Mouse (Mus musculus) heart, adult 2 months (tissue): Measurements from ENCODE around the gene Hdac9. TPM values are rescaled to one million over a fixed set of nuclear protein-coding genes. Genes with fewer than 3 reads are reported as not detected.

Experiments used
- DNase-seq, 2 experiments: peaks; one replicate each; pipeline ENCODE4 v3.0.0; 2021
- H3K27ac ChIP-seq: fragments of 200-600 bp; 2 replicates; pipeline ENCODE4 v1.8.1; 2022
- H3K27me3 ChIP-seq: fragments of 200-500 bp; 2 replicates; pipeline ENCODE4 v1.6.1; 2012; ENCODE audit warnings: mild to moderate bottlenecking, low read length, inconsistent platforms, mixed read lengths; ENCODE audit not compliant: control insufficient read depth, insufficient read depth
- H3K36me3 ChIP-seq: fragments of 200-500 bp; 2 replicates; pipeline ENCODE4 v1.6.1; 2012; ENCODE audit warnings: low read length, inconsistent platforms; ENCODE audit not compliant: control insufficient read depth, insufficient read depth
- H3K4me1 ChIP-seq: fragments of 200-500 bp; 2 replicates; pipeline ENCODE4 v1.6.1; 2011; ENCODE audit warnings: low read length; ENCODE audit not compliant: control insufficient read depth, insufficient read depth
- H3K4me3 ChIP-seq: fragments of 200-600 bp; 2 replicates; pipeline ENCODE4 v1.8.1; 2022
- H3K79me2 ChIP-seq: fragments of 200-500 bp; replicated peaks from 2 replicates; pipeline ENCODE4 v1.6.1; 2012; ENCODE audit warnings: mild to moderate bottlenecking, inconsistent platforms, low read length, moderate library complexity, mixed read lengths; ENCODE audit not compliant: control insufficient read depth, insufficient read depth
- H3K9ac ChIP-seq: fragments of 200-500 bp; 2 replicates; pipeline ENCODE4 v1.6.1; 2012; ENCODE audit warnings: low read depth, mild to moderate bottlenecking, control low read depth, inconsistent platforms, low read length, mixed read lengths
- CTCF ChIP-seq: fragments of 200-600 bp; IDR thresholded peaks from 2 replicates; pipeline ENCODE4 v1.8.1; 2022; ENCODE audit warnings: antibody characterized with exemption, mild to moderate bottlenecking, moderate library complexity
- EP300 ChIP-seq: fragments of 200-500 bp; IDR thresholded peaks from 2 replicates; pipeline ENCODE4 v1.6.1; 2011; ENCODE audit warnings: low read depth, low read length, control low read depth; ENCODE audit not compliant: insufficient read depth
- POLR2A ChIP-seq: fragments of 200-500 bp; IDR thresholded peaks from 2 replicates; pipeline ENCODE4 v1.6.1; 2011; ENCODE audit warnings: mild to moderate bottlenecking, low read depth, low read length, control low read depth; ENCODE audit not compliant: insufficient read depth
- WGBS: fragments of 180-500 bp; shearing (Covaris S2); methylation state at CpG from one replicate; pipeline ENCODE4 v1.1.7; 2018; 5-methylcytosine and 5-hydroxymethylcytosine counted together
- intact Hi-C: fragments of 180-260 bp; cut with DNase I; formaldehyde crosslinking; loops from one replicate; pipeline ENCODE4 v1.15.1; 2025
- polyA plus RNA-seq: library from polyadenylated mRNA; depleted of rRNA; stranded (reverse); fragments of >200 nt; gene quantifications from 2 replicates; pipeline ENCODE4 v1.2.3, GENCODE M21; 2012
- total RNA-seq, 2 experiments: library from RNA; stranded (reverse); gene quantifications; 2 replicates each; pipeline ENCODE4 v1.2.3; 2021

Gene Hdac9
- total and polyA plus RNA-seq, 3 experiments = 10.8 to 19.9 (median 18.8) TPM

GRCm38 (mm10) chr12:34776170-34776569 is 140.7 kb downstream of the Hdac9 start:
- Histone ChIP-seq H3K4me3 (no peak overlapping the region), H3K36me3 (no peaks in the 10 kb centered on the region), H3K27me3 (no peaks in the 10 kb centered on the region), H3K4me1 (no peaks in the 10 kb centered on the region), H3K27ac (no peak overlapping the region), H3K79me2 (no peaks in the 10 kb centered on the region), H3K9ac (no peak overlapping the region)
- intact Hi-C loops = no loop called here
- DNase-seq = no peak
- TF ChIP-seq EP300 = no peak
- no peak for TF ChIP-seq CTCF
- no peak for TF ChIP-seq POLR2A
- 67% methylated on average over 3 of the region's 3 CpGs for WGBS

- no peak for DNase-seq
- no peaks in the 10 kb centered on the region; the same call in 1 of the 2 replicates for H3K36me3 ChIP-seq
- no peak overlapping the region for H3K9ac ChIP-seq
- no peak overlapping the region for H3K27ac ChIP-seq
- TF ChIP-seq EP300 = no peak
- TF ChIP-seq POLR2A = no peak
- TF ChIP-seq CTCF = no peak
- no peaks in the 10 kb centered on the region for H3K27me3 ChIP-seq
- 93% methylated on average over 5 of the region's 5 CpGs for WGBS
- intact Hi-C loops = no loop called here
- no peaks in the 10 kb centered on the region for H3K4me1 ChIP-seq
- H3K79me2 ChIP-seq = no peaks in the 10 kb centered on the region
- H3K4me3 ChIP-seq = no peak overlapping the region
Measured at GRCm38 (mm10) chr12:34774071-34774470, 142.8 kb downstream of the Hdac9 start.

GRCm38 (mm10) chr12:34767226-34767775 is 149.6 kb downstream of the Hdac9 start:
- Histone ChIP-seq H3K9ac (no peak overlapping the region), H3K36me3 (no peaks in the 10 kb centered on the region; the same call in 1 of the 2 replicates), H3K27ac (no peak overlapping the region), H3K79me2 (no peaks in the 10 kb centered on the region), H3K4me1 (peaks cover 1% of the 10 kb centered on the region; the same call in 1 of the 2 replicates), H3K4me3 (no peak overlapping the region), H3K27me3 (no peaks in the 10 kb centered on the region)
- DNase-seq = no peak
- intact Hi-C loops = no loop called here
- TF ChIP-seq EP300 (no peak), CTCF (no peak), POLR2A (no peak)
- 92% methylated on average over 6 of the region's 6 CpGs for WGBS

- Histone ChIP-seq H3K27me3 (no peaks in the 10 kb centered on the region), H3K4me3 (no peak overlapping the region), H3K4me1 (no peaks in the 10 kb centered on the region), H3K36me3 (no peaks in the 10 kb centered on the region), H3K9ac (no peak overlapping the region), H3K79me2 (no peaks in the 10 kb centered on the region), H3K27ac (no peak overlapping the region)
- TF ChIP-seq CTCF (no peak), POLR2A (no peak)
- intact Hi-C loops = no loop called here
- no peak for DNase-seq
- WGBS = 73% methylated on average over 2 of the region's 2 CpGs
Measured at GRCm38 (mm10) chr12:34747266-34747665, 169.6 kb downstream of the Hdac9 start.

- DNase-seq = no peak
- H3K27ac ChIP-seq = no peak overlapping the region
- intact Hi-C loops = no loop called here
Measured at GRCm38 (mm10) chr12:34725204-34725603, 191.7 kb downstream of the Hdac9 start.

GRCm38 (mm10) chr12:34724274-34724673 is 192.6 kb downstream of the Hdac9 start:
- DNase-seq = no peak
- Histone ChIP-seq H3K9ac (no peak overlapping the region), H3K27me3 (no peaks in the 10 kb centered on the region)

More at GRCm38 (mm10) chr12:34725204-34725603, 191.7 kb downstream of the Hdac9 start:
- no peak overlapping the region for H3K9ac ChIP-seq
- H3K27me3 ChIP-seq = no peaks in the 10 kb centered on the region
- H3K4me1 ChIP-seq = peaks cover 3% of the 10 kb centered on the region
- no peaks in the 10 kb centered on the region for H3K36me3 ChIP-seq
- 39% methylated on average over 5 of the region's 5 CpGs for WGBS
- no peaks in the 10 kb centered on the region for H3K79me2 ChIP-seq
- TF ChIP-seq EP300 = no peak
- no peak for TF ChIP-seq POLR2A
- no peak for TF ChIP-seq CTCF
- H3K4me3 ChIP-seq = no peak overlapping the region

More at GRCm38 (mm10) chr12:34724274-34724673, 192.6 kb downstream of the Hdac9 start:
- no peak for TF ChIP-seq CTCF
- no peak for TF ChIP-seq EP300
- no peak for TF ChIP-seq POLR2A
- intact Hi-C loops = no loop called here
- Histone ChIP-seq H3K4me3 (no peak overlapping the region), H3K27ac (no peak overlapping the region), H3K36me3 (no peaks in the 10 kb centered on the region), H3K4me1 (peaks cover 3% of the 10 kb centered on the region), H3K79me2 (no peaks in the 10 kb centered on the region)
- WGBS = 89% methylated on average over 2 of the region's 2 CpGs
